Mouse (Mus musculus): ENCODE results near the gene Rtf2. TPM values are rescaled to one million over a fixed set of nuclear protein-coding genes. Genes with fewer than 3 reads are reported as not detected.

Rtf2 gene
- total and polyA plus RNA-seq, 3 experiments: 26.2 to 135 (median 58.2) TPM

DNA sequence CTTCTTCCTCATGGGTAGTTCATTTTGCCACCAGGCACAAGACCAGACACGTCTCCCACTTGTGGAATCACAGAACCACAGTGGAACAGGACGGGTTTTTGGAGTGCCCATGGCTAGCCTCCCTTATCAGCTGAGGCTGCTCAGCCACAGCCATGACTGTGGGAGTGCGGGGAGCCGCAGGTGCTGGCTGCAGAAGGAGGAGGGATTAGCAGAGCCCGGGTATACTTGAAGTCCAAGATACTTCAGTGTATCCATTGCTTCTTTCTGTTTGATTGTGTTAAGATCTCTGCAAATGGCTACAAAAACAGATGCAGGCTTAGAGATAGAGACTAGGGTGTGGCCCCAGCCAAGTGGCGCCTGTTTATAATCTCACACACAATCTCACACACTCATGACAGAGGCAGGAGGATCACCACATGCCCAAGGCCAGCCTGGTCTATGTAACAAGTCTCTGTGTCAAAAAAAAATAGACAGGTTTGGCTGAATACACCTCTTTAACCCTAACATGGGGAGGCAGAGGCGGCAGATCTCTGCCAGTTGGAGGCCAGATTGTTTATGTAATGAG is 60.5 kb downstream of the Rtf2 start:
- Histone ChIP-seq H3K27me3 (ENCODE audit: insufficient read depth, low read length) (no peaks in the 10 kb centered on the region), H3K36me3 (replicated peaks) (no peaks in the 10 kb centered on the region), H3K4me1 (ENCODE audit: insufficient read depth, low read depth, low read length) (peaks cover 2% of the 10 kb centered on the region; the same call in 1 of the 2 replicates), H3K4me3 (ENCODE audit: low read depth, low read length) (no peak overlapping the region), H3K9me3 (replicated peaks) (peaks cover 12% of the 10 kb centered on the region; the same call in 1 of the 2 replicates)
- TF ChIP-seq GATA1 (IDR thresholded peaks at IDR 0.05; ENCODE audit: borderline replicate concordance, low read length) (no peak), CTCF (IDR thresholded peaks at IDR 0.05; ENCODE audit: low read depth, low read length) (no peak), POLR2AphosphoS5 (IDR thresholded peaks at IDR 0.05; ENCODE audit: insufficient replicate concordance, low read depth, low read length) (no peak), TAL1 (conservative IDR thresholded peaks at IDR 0.05; ENCODE audit: low read depth, low read length) (no peak), GATA2 (IDR thresholded peaks at IDR 0.05; ENCODE audit: borderline replicate concordance, low read depth, low read length) (no peak)
- ATAC-seq (ENCODE audit: extremely low read depth, insufficient number of reproducible peaks, low FRiP score, poor library complexity, severe bottlenecking) (peak; percentile 84), DNase-seq (ENCODE audit: low spot score) (no peak)

DNA sequence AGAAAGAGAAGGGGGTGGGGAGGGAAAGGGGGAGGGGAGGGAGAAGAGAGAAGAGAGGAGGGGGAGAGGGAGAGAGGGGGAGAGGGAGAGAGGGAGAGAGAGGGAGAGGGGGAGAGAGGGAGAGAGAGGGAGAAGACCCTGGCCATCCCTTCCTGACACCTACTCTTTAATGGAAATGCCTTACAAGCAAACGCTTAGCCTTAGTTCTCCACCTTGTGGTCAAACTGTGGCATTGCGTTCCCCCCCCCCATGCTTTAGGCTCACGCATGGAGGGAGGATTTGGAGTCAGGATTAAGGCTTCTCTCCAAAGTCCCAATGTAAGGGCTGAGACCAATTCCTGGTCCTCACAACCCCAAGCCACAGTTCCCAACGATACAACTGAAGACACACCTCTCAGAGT is 61.0 kb downstream of the Rtf2 start:
- H3K4me1 ChIP-seq (ENCODE audit: insufficient read depth, low read depth, low read length): peaks cover 2% of the 10 kb centered on the region; the same call in 1 of the 2 replicates
- no peaks in the 10 kb centered on the region for H3K36me3 ChIP-seq (replicated peaks)
- no peak for TF ChIP-seq GATA2 (IDR thresholded peaks at IDR 0.05; ENCODE audit: borderline replicate concordance, low read depth, low read length)
- peak; percentile 31; the same call in 1 of the 2 replicates for TF ChIP-seq CTCF (IDR thresholded peaks at IDR 0.05; ENCODE audit: low read depth, low read length)
- TF ChIP-seq POLR2AphosphoS5 (IDR thresholded peaks at IDR 0.05; ENCODE audit: insufficient replicate concordance, low read depth, low read length): no peak
- no peaks in the 10 kb centered on the region for H3K27me3 ChIP-seq (ENCODE audit: insufficient read depth, low read length)
- no peak for DNase-seq (ENCODE audit: low spot score)
- no peak overlapping the region for H3K4me3 ChIP-seq (ENCODE audit: low read depth, low read length)
- no peak for ATAC-seq (ENCODE audit: extremely low read depth, insufficient number of reproducible peaks, low FRiP score, poor library complexity, severe bottlenecking)
- peaks cover 12% of the 10 kb centered on the region; the same call in 1 of the 2 replicates for H3K9me3 ChIP-seq (replicated peaks)

GRCm38 (mm10) chr2:172502168-172502567 is 61.8 kb downstream of the Rtf2 start:
- ATAC-seq (ENCODE audit: extremely low read depth, insufficient number of reproducible peaks, low FRiP score, poor library complexity, severe bottlenecking): no peak
- DNase-seq (ENCODE audit: low spot score): no peak

GRCm38 (mm10) chr2:172506121-172506520 is 65.8 kb downstream of the Rtf2 start:
- H3K9me3 ChIP-seq (replicated peaks): peaks cover 28% of the 10 kb centered on the region
- TF ChIP-seq GATA2 (IDR thresholded peaks at IDR 0.05; ENCODE audit: borderline replicate concordance, low read depth, low read length) (no peak), POLR2AphosphoS5 (IDR thresholded peaks at IDR 0.05; ENCODE audit: insufficient replicate concordance, low read depth, low read length) (no peak), GATA1 (IDR thresholded peaks at IDR 0.05; ENCODE audit: borderline replicate concordance, low read length) (no peak), CTCF (IDR thresholded peaks at IDR 0.05; ENCODE audit: low read depth, low read length) (no peak), TAL1 (conservative IDR thresholded peaks at IDR 0.05; ENCODE audit: low read depth, low read length) (no peak)
- no peak for ATAC-seq (ENCODE audit: extremely low read depth, insufficient number of reproducible peaks, low FRiP score, poor library complexity, severe bottlenecking)
- H3K4me1 ChIP-seq (ENCODE audit: insufficient read depth, low read depth, low read length): no peaks in the 10 kb centered on the region; the same call in 1 of the 2 replicates
- H3K36me3 ChIP-seq (replicated peaks): no peaks in the 10 kb centered on the region
- H3K27me3 ChIP-seq (ENCODE audit: insufficient read depth, low read length): no peaks in the 10 kb centered on the region
- no peak for DNase-seq (ENCODE audit: low spot score)
- no peak overlapping the region for H3K4me3 ChIP-seq (ENCODE audit: low read depth, low read length)

More at GRCm38 (mm10) chr2:172502168-172502567, 61.8 kb downstream of the Rtf2 start:
- Histone ChIP-seq H3K27me3 (ENCODE audit: insufficient read depth, low read length) (no peaks in the 10 kb centered on the region), H3K36me3 (replicated peaks) (no peaks in the 10 kb centered on the region), H3K9me3 (replicated peaks) (peaks cover 16% of the 10 kb centered on the region), H3K4me1 (ENCODE audit: insufficient read depth, low read depth, low read length) (peaks cover 2% of the 10 kb centered on the region; the same call in 1 of the 2 replicates), H3K4me3 (ENCODE audit: low read depth, low read length) (no peak overlapping the region)
- TF ChIP-seq GATA1 (IDR thresholded peaks at IDR 0.05; ENCODE audit: borderline replicate concordance, low read length) (no peak), CTCF (IDR thresholded peaks at IDR 0.05; ENCODE audit: low read depth, low read length) (no peak), GATA2 (IDR thresholded peaks at IDR 0.05; ENCODE audit: borderline replicate concordance, low read depth, low read length) (no peak), TAL1 (conservative IDR thresholded peaks at IDR 0.05; ENCODE audit: low read depth, low read length) (no peak), POLR2AphosphoS5 (IDR thresholded peaks at IDR 0.05; ENCODE audit: insufficient replicate concordance, low read depth, low read length) (no peak)

DNA sequence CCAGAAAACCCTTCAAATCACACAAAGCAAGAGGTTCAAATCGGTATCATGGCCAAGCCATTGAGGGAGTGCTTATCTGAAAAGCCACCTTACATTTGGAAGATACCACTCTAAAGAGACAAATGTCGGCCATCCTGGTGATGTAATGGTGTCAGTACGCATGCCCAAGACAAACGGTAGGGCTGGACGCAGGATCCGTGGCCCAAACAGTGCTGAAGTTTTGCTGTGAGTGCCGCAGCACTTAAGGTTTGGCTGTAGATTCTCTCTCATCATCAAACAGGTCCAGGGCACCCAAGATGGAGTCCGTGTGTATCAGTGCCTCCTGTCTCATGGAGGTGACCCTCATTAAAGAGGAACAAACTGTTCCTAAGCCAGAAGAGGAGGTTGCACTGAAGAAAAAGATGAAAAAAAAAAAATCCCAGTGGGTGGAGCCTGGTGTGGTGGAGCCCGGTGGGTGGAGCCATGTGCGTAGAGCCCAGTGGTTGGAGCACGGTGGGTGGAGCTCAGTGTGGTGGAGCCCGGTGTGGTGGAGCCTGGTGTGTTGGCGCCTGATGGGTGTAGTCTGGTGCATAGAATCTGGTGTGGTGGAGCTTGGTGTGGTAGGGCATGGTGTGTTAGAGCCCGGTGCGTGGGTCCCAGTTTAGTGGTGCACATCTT is 69.8 kb downstream of the Rtf2 start:
- Histone ChIP-seq H3K4me3 (ENCODE audit: low read depth, low read length) (no peak overlapping the region), H3K4me1 (ENCODE audit: insufficient read depth, low read depth, low read length) (no peaks in the 10 kb centered on the region), H3K27me3 (ENCODE audit: insufficient read depth, low read length) (no peaks in the 10 kb centered on the region), H3K36me3 (replicated peaks) (no peaks in the 10 kb centered on the region), H3K9me3 (replicated peaks) (peaks cover 28% of the 10 kb centered on the region)
- ATAC-seq (ENCODE audit: extremely low read depth, insufficient number of reproducible peaks, low FRiP score, poor library complexity, severe bottlenecking) (no peak), DNase-seq (ENCODE audit: low spot score) (no peak)
- TF ChIP-seq TAL1 (conservative IDR thresholded peaks at IDR 0.05; ENCODE audit: low read depth, low read length) (no peak), GATA2 (IDR thresholded peaks at IDR 0.05; ENCODE audit: borderline replicate concordance, low read depth, low read length) (no peak), GATA1 (IDR thresholded peaks at IDR 0.05; ENCODE audit: borderline replicate concordance, low read length) (no peak), CTCF (IDR thresholded peaks at IDR 0.05; ENCODE audit: low read depth, low read length) (no peak), POLR2AphosphoS5 (IDR thresholded peaks at IDR 0.05; ENCODE audit: insufficient replicate concordance, low read depth, low read length) (no peak)

- ATAC-seq (ENCODE audit: extremely low read depth, insufficient number of reproducible peaks, low FRiP score, poor library complexity, severe bottlenecking) (no peak), DNase-seq (ENCODE audit: low spot score) (no peak)
- TF ChIP-seq POLR2AphosphoS5 (IDR thresholded peaks at IDR 0.05; ENCODE audit: insufficient replicate concordance, low read depth, low read length) (no peak), GATA1 (IDR thresholded peaks at IDR 0.05; ENCODE audit: borderline replicate concordance, low read length) (no peak), TAL1 (conservative IDR thresholded peaks at IDR 0.05; ENCODE audit: low read depth, low read length) (no peak), CTCF (IDR thresholded peaks at IDR 0.05; ENCODE audit: low read depth, low read length) (no peak), GATA2 (IDR thresholded peaks at IDR 0.05; ENCODE audit: borderline replicate concordance, low read depth, low read length) (no peak)
- no peaks in the 10 kb centered on the region for H3K4me1 ChIP-seq (ENCODE audit: insufficient read depth, low read depth, low read length)
- no peaks in the 10 kb centered on the region for H3K27me3 ChIP-seq (ENCODE audit: insufficient read depth, low read length)
- H3K4me3 ChIP-seq (ENCODE audit: low read depth, low read length): no peak overlapping the region
- H3K9me3 ChIP-seq (replicated peaks): peaks cover 30% of the 10 kb centered on the region
- H3K36me3 ChIP-seq (replicated peaks): no peaks in the 10 kb centered on the region
These were observed 70.5 kb downstream of the Rtf2 start for GRCm38 (mm10) chr2:172510899-172511298.
